Mouse (Mus musculus) midbrain, embryonic 13.5 days (tissue): ENCODE data around the gene Gpr15. TPM values are rescaled to one million over a fixed set of nuclear protein-coding genes. Genes with fewer than 3 reads are reported as not detected.

Experiments used
- ATAC-seq: fragments of 200-750 bp; cut with Nextera tagmentation; 2 replicates; pipeline ENCODE4 v1.8.0; 2017; ENCODE audit warnings: mild to moderate bottlenecking, moderate TSS enrichment, moderate library complexity
- H3K27ac ChIP-seq: fragments of 300-500 bp; sonication (generic); 2 replicates; pipeline ENCODE4 v1.5.1; 2015; ENCODE audit warnings: inconsistent platforms, mild to moderate bottlenecking, moderate library complexity
- H3K27me3 ChIP-seq: fragments of 300-500 bp; sonication (generic); 2 replicates; pipeline ENCODE4 v1.6.1; 2015; ENCODE audit warnings: mild to moderate bottlenecking, inconsistent platforms
- H3K36me3 ChIP-seq: fragments of 300-500 bp; sonication (generic); 2 replicates; pipeline ENCODE4 v1.6.1; 2015; ENCODE audit warnings: mild to moderate bottlenecking, inconsistent platforms
- H3K4me1 ChIP-seq: fragments of 300-500 bp; sonication (generic); replicated peaks from 2 replicates; pipeline ENCODE4 v1.6.1; 2015; ENCODE audit warnings: inconsistent platforms
- H3K4me2 ChIP-seq: fragments of 300-500 bp; sonication (generic); replicated peaks from 2 replicates; pipeline ENCODE4 v1.6.1; 2015; ENCODE audit warnings: moderate library complexity, mild to moderate bottlenecking, inconsistent platforms
- H3K4me3 ChIP-seq: fragments of 300-500 bp; sonication (generic); replicated peaks from 2 replicates; pipeline ENCODE4 v1.5.1; 2015; ENCODE audit warnings: mild to moderate bottlenecking, inconsistent platforms
- H3K9ac ChIP-seq: fragments of 300-500 bp; sonication (generic); replicated peaks from 2 replicates; pipeline ENCODE4 v1.6.1; 2015; ENCODE audit warnings: mild to moderate bottlenecking, inconsistent platforms
- H3K9me3 ChIP-seq: fragments of 300-500 bp; sonication (generic); 2 replicates; pipeline ENCODE4 v1.6.1; 2016; ENCODE audit warnings: mild to moderate bottlenecking, inconsistent platforms
- WGBS: fragments of 180-500 bp; shearing (Covaris S2); methylation state at CpG from one replicate; pipeline ENCODE4 v1.1.7; 2015; 5-methylcytosine and 5-hydroxymethylcytosine counted together
- polyA plus RNA-seq: library from polyadenylated mRNA; unstranded; fragments of >200 nt; fragmentation: Nextera tagmentation; extraction: Ambion mirVana; gene quantifications from 2 replicates; pipeline ENCODE4 v1.2.1, GENCODE M21; 2015

Gene Gpr15
- polyA plus RNA-seq, 1 experiment from 2014 or later = not detected

- no peak for ATAC-seq
These were observed 18.7 kb downstream of the Gpr15 start for GRCm38 (mm10) chr16:58700174-58700573.

GRCm38 (mm10) chr16:58697261-58697660, 21.6 kb downstream of the Gpr15 start:
- no peaks in the 10 kb centered on the region for H3K36me3 ChIP-seq
- ATAC-seq = no peak

More at GRCm38 (mm10) chr16:58700174-58700573, 18.7 kb downstream of the Gpr15 start:
- WGBS = 85% methylated on average over 6 of the region's 6 CpGs
- Histone ChIP-seq H3K4me3 (no peak overlapping the region), H3K9me3 (no peaks in the 10 kb centered on the region), H3K9ac (no peak overlapping the region), H3K27ac (no peak overlapping the region), H3K27me3 (no peaks in the 10 kb centered on the region), H3K4me1 (no peaks in the 10 kb centered on the region), H3K36me3 (no peaks in the 10 kb centered on the region), H3K4me2 (no peak overlapping the region)

DNA sequence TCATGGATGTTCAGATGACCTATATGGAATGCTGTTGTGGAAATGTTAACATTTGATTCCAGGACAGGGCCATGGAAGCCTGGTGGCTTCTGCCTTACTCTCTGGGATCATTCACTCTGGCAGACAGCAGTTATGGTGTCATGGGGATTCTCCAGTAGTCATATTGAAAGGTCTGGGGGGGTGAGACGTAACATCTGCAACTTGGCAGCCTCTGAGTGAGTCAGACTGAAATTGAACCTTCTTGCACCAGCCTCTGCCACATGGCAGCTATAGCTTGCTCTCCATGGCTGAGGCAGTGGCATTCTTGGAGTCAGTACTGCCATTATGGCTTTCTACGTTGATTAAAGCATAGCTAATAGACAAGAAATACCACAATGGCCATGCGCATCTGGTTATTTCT, 22.1 kb downstream of the Gpr15 start:
- WGBS = 91% methylated on average over 3 of the region's 3 CpGs
- Histone ChIP-seq H3K36me3 (no peaks in the 10 kb centered on the region), H3K4me2 (no peak overlapping the region), H3K27me3 (no peaks in the 10 kb centered on the region), H3K27ac (no peak overlapping the region), H3K9ac (no peak overlapping the region), H3K4me3 (no peak overlapping the region), H3K9me3 (no peaks in the 10 kb centered on the region), H3K4me1 (no peaks in the 10 kb centered on the region)
- ATAC-seq = no peak

More at GRCm38 (mm10) chr16:58697261-58697660, 21.6 kb downstream of the Gpr15 start:
- Histone ChIP-seq H3K4me2 (no peak overlapping the region), H3K4me3 (no peak overlapping the region), H3K27ac (no peak overlapping the region), H3K9ac (no peak overlapping the region), H3K4me1 (no peaks in the 10 kb centered on the region), H3K9me3 (no peaks in the 10 kb centered on the region), H3K27me3 (no peaks in the 10 kb centered on the region)
- WGBS = 96% methylated on average over 1 of the region's 1 CpGs

- Histone ChIP-seq H3K4me2 (no peak overlapping the region), H3K36me3 (no peaks in the 10 kb centered on the region), H3K4me3 (no peak overlapping the region), H3K9me3 (no peaks in the 10 kb centered on the region), H3K27ac (no peak overlapping the region), H3K9ac (no peak overlapping the region), H3K4me1 (no peaks in the 10 kb centered on the region), H3K27me3 (no peaks in the 10 kb centered on the region)
- 93% methylated on average over 5 of the region's 5 CpGs for WGBS
- no peak for ATAC-seq
These were observed 24.8 kb downstream of the Gpr15 start for GRCm38 (mm10) chr16:58694091-58694490.

GRCm38 (mm10) chr16:58690322-58690732, 28.5 kb downstream of the Gpr15 start:
- Histone ChIP-seq H3K36me3 (no peaks in the 10 kb centered on the region), H3K9me3 (no peaks in the 10 kb centered on the region), H3K9ac (no peak overlapping the region), H3K4me2 (no peak overlapping the region), H3K27me3 (no peaks in the 10 kb centered on the region), H3K4me3 (no peak overlapping the region), H3K4me1 (no peaks in the 10 kb centered on the region), H3K27ac (no peak overlapping the region)
- ATAC-seq = no peak
- 84% methylated on average over 5 of the region's 5 CpGs for WGBS

DNA sequence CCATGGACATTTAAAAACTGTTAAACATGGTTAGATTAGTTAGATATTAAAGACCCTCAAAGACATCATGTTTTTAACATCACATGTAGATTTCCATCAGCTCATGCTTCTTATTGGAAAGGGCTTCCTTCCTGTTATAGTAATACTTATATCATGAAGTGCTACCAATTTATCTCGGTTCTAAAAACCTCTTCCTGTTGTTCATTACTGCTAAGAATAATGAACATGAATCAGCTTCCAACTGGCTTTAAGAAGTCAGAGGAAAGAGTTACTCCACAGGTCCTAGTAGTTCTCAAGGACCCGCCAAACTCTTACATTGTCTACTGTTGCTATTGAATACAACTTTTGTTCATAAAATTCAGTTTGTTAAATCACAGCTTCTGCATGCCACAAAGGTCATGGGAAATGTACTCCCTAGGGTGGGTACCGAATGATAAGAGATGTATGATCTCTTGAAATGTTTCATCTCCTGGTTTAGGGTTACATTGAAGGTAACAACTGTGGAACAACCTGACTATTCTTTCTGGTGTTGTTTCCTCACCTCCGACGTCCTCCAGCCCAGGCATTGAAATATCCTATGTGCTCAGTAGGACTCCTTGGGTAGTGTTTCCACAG, 29.2 kb downstream of the Gpr15 start:
- Histone ChIP-seq H3K36me3 (no peaks in the 10 kb centered on the region), H3K4me3 (no peak overlapping the region), H3K27ac (no peak overlapping the region), H3K9me3 (no peaks in the 10 kb centered on the region), H3K4me1 (no peaks in the 10 kb centered on the region), H3K4me2 (no peak overlapping the region), H3K9ac (no peak overlapping the region), H3K27me3 (no peaks in the 10 kb centered on the region)
- no peak for ATAC-seq
- 88% methylated on average over 5 of the region's 5 CpGs for WGBS

DNA sequence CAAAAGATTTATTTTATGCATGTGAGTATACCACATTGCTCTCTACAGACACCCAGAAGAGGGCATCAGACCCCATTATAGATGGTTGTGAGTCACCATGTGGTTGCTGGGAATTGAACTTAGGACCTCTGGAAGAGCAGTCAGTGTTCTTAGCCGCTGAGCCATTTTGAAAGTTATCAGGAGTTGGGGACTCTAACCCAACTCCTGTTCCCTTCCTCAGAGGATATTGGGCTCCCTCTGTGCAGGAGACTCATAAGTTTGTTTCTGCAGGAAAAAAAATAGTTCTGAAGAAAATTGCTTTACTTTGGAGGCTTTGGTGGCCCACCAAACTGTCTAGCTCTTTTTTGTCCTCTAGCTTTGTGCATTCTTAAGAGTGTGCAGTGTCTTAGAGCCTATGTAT, 30.3 kb downstream of the Gpr15 start:
- no peak for ATAC-seq
- no peaks in the 10 kb centered on the region for H3K9me3 ChIP-seq
- no peak overlapping the region for H3K9ac ChIP-seq
- H3K4me2 ChIP-seq = no peak overlapping the region
- no peak overlapping the region for H3K4me3 ChIP-seq
- no peaks in the 10 kb centered on the region for H3K4me1 ChIP-seq
- 96% methylated on average over 1 of the region's 1 CpGs for WGBS
- H3K36me3 ChIP-seq = no peaks in the 10 kb centered on the region
- H3K27me3 ChIP-seq = no peaks in the 10 kb centered on the region
- no peak overlapping the region for H3K27ac ChIP-seq

DNA sequence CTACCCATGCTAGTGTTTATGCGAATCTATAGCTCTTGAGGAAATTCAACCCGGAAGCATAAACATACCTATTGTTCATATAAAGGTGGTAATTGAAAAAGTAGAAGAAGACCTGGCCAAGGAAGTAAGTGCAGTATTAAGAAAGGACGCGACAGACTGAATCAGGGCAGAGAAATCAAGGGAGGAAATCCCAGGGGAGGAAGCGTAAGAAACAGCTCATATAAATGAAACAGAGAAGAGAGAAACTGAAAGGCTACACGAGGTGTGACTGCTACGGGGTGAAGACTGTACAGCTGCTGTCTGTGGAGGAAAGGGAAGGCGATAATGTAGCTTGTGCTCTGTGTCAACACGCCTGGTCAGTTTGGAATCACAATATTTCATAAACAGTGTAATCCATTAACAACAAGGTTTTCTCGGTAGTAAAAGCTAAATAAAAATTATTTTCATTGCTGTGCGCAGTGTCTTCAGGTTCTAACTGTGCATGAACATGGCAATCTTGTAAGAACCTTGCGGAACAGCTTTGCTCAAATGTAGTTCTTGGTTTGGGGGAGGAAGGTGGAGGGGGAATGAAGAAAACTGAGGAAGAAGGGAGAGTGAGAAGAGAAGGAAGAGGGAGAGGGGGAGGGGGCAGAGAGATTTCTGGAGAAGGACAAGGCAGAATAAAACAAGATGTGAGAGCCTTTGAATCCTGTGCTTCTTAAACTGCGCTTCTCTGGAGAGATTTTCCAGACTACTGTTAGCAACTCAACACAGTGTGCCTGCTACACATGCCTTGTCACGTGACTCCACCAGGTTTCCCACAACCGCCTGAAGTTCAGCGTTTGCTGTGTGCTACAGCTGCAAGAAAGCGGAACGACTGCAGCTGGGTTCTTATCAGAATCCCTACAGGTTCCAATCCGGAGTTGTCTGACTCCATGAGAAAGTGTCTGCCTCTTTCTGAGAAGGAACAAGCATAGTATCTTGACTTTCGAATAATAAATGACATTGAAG, 33.0 kb downstream of the Gpr15 start:
- WGBS = 84% methylated on average over 20 of the region's 20 CpGs
- Histone ChIP-seq H3K9ac (no peak overlapping the region), H3K27me3 (no peaks in the 10 kb centered on the region), H3K9me3 (no peaks in the 10 kb centered on the region), H3K4me1 (no peaks in the 10 kb centered on the region), H3K4me3 (no peak overlapping the region), H3K4me2 (no peak overlapping the region), H3K27ac (no peak overlapping the region), H3K36me3 (peaks cover under 1% of the 10 kb centered on the region; the same call in 1 of the 2 replicates)
- ATAC-seq = no peak

- Histone ChIP-seq H3K27ac (no peak overlapping the region), H3K4me3 (no peak overlapping the region), H3K4me1 (no peaks in the 10 kb centered on the region), H3K9me3 (no peaks in the 10 kb centered on the region), H3K27me3 (no peaks in the 10 kb centered on the region), H3K4me2 (no peak overlapping the region), H3K36me3 (peaks cover 6% of the 10 kb centered on the region), H3K9ac (no peak overlapping the region)
- no peak for ATAC-seq
These were observed 34.3 kb downstream of the Gpr15 start for GRCm38 (mm10) chr16:58684537-58684936.

GRCm38 (mm10) chr16:58683911-58684310, 35.0 kb downstream of the Gpr15 start:
- H3K4me3 ChIP-seq = no peak overlapping the region

GRCm38 (mm10) chr16:58682870-58683269, 36.0 kb downstream of the Gpr15 start:
- Histone ChIP-seq H3K9ac (no peak overlapping the region), H3K4me1 (no peaks in the 10 kb centered on the region), H3K4me2 (no peak overlapping the region), H3K9me3 (no peaks in the 10 kb centered on the region), H3K27me3 (no peaks in the 10 kb centered on the region), H3K36me3 (peaks cover 9% of the 10 kb centered on the region), H3K4me3 (no peak overlapping the region), H3K27ac (no peak overlapping the region)
- 85% methylated on average over 7 of the region's 7 CpGs for WGBS
- ATAC-seq = no peak

More at GRCm38 (mm10) chr16:58683911-58684310, 35.0 kb downstream of the Gpr15 start:
- WGBS = 92% methylated on average over 4 of the region's 4 CpGs
- peaks cover 6% of the 10 kb centered on the region for H3K36me3 ChIP-seq
- no peaks in the 10 kb centered on the region for H3K4me1 ChIP-seq
- H3K27me3 ChIP-seq = no peaks in the 10 kb centered on the region
- no peaks in the 10 kb centered on the region for H3K9me3 ChIP-seq
- H3K9ac ChIP-seq = no peak overlapping the region
- H3K4me2 ChIP-seq = no peak overlapping the region
- no peak for ATAC-seq
- no peak overlapping the region for H3K27ac ChIP-seq

- ATAC-seq = no peak
- H3K36me3 ChIP-seq = peaks cover 16% of the 10 kb centered on the region
- H3K4me1 ChIP-seq = no peaks in the 10 kb centered on the region
- no peaks in the 10 kb centered on the region for H3K27me3 ChIP-seq
- H3K9me3 ChIP-seq = no peaks in the 10 kb centered on the region
- no peak overlapping the region for H3K4me2 ChIP-seq
- no peak overlapping the region for H3K4me3 ChIP-seq
- no peak overlapping the region for H3K27ac ChIP-seq
- no peak overlapping the region for H3K9ac ChIP-seq
- WGBS = 90% methylated on average over 6 of the region's 6 CpGs
These were observed 36.8 kb downstream of the Gpr15 start for GRCm38 (mm10) chr16:58682046-58682445.
